Mouse (Mus musculus): ENCODE measurements around the gene Crocc.

Crocc gene

DNA sequence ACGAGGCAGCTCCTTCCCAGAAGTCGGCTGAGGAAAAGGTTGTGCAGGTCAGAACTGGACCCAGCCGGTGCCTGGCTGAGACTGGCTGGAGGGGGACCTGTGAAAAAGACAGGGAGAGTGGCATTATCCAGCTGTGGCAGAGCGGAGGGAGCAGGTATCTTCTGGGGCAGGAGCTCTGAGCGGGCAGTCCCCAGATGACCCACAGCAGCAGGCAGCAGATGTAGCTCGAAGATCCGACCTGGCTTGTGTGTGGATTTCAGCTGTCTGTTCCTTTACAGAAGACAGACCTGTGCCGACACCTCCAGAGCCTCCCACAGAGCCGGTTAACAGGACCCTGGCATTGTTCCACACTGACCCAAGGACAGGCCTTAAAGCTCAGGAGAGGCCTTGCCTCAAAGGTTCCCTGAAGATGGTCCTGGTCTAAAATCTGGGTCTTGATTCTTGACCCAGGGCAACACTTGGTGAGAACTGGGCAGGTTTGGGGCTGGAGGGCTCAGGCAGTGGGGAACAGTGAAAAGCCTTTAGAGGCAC lies 7.2 kb upstream of the Crocc start:
- in situ Hi-C loops (cut with MboI, MseI): no loop called here

DNA sequence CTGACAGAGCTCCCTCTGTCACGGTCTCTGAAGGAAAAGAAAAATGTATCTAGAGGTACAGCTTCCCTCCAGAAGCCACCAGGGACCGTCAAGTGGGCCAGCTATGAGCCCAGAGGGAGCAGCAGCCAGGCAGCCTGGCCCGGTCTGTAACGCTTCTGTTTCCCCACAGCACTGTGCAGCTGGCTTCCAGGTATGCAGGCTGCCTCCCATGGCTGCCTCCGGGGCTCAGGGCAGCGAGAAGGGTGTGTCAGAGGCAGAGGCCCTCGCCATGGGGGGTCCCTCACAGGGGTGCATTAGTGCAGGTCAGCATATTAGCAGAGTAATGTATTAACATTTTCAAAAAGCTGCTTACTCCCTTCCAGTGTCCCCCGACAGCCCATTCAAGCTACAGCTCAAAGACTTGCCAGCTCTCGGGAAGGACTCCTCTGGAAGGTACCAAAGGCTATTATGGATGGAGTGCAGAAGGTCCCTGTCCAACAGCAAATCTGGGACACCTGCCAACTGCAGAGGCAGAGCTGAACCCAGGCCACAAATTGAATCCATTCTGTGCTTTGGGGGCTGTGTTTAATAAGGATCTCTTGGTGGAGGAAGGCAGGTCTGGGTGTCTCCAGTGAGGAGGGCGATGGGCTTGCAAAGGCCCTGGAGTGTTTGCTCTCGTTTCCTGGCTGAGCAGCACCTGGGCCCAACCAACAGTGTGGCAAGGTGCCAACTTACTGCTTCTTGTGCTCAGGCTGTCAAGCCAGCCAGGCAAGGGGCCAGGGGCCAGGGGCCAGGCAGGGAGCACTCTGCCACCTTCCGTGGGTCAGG lies 6.6 kb upstream of the Crocc start:
- in situ Hi-C loops (cut with MboI, MseI): no loop called here

DNA sequence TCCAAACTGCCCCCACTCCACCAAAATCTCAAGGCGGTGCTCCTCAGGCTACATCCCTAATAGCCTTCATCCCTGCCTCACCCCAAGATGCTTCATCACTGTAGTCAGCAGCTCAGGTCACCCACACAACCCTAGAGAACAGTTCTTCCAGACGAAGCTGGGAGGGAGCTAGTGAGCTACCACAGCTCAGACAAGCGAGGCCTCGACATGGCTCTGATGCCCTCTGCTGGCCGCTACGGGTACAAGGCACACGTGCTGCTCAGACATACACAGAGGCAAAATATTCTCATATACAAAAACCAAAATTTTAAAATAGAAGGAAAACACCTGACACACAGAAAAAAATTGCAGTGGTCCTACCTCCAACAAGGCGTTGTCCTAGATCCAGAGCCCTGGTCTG lies 4.8 kb upstream of the Crocc start:
- in situ Hi-C loops (cut with MboI, MseI): no loop called here

DNA sequence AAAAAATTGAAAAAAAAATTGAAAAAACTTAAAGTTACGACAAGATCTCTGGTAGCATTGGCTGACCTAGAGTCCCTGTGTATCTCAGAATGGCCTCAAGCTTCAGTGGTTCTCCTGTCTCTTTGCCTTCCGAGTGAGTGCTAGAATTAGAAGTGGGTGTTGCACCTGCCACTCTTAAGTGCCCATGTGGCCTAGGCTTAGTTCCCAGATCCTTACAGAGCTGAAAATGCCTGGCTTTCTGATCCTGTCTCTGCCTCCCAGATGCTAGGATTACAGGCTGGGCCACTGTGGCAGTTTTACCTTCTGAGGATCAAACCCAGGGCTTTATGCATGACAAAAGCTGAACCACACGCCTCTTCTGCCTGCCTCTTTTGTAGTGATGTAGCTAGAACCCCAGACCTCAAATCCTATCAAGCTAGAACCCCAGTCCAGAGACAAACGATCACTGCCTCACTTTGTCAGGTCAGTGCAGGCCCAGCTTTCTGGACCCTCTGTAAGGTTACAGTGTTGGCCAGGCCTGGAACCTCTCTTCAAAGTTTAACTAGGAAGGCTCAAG lies 3.8 kb upstream of the Crocc start:
- in situ Hi-C loops (cut with MboI, MseI): loop anchor here (5.0 kb wide), 1 partner anchor 82 kb away; no protein-coding TSS in a partner anchor

DNA sequence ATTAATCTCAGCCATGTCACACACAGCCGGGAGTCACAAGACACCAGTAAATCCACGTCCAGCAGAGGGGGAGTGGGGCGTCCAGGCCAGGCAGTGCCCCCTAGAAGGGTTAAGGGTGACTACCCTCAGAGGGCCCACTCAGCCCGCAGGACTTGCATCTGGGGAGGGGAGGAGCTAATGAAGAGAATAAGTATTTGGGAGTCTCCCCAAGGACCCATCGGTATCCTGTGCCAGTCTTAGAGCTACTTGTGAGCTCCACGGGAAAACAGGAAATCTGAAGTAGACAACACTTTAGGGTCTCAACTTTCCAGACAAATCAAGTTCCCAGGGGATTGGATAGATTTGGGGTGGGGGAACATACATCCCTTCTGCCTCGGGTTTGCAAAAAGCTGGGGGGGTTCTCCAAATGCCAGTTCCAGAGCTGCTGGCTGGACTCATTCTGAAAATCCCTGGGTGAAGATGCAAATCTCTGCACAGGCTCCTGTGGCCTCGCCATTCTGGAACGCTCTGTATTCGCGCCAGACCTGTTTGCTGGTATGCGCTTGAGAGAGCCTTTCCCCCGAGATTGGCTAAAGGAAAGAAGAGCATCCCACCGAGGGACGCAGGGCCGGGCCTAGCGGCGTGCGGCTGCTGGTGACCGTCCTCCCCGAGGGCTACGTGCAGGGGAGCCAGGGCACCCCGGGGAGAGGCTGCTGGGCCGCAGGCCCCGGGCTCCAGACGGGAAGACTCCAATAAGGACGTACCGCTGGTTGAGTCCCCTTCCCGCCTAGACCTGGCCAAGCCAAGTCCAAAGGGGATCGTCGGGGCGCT lies 529 bp downstream of the Crocc start:
- in situ Hi-C loops (cut with MboI, MseI): loop anchor here (5.0 kb wide), 1 partner anchor 78 kb away; no protein-coding TSS in a partner anchor

DNA sequence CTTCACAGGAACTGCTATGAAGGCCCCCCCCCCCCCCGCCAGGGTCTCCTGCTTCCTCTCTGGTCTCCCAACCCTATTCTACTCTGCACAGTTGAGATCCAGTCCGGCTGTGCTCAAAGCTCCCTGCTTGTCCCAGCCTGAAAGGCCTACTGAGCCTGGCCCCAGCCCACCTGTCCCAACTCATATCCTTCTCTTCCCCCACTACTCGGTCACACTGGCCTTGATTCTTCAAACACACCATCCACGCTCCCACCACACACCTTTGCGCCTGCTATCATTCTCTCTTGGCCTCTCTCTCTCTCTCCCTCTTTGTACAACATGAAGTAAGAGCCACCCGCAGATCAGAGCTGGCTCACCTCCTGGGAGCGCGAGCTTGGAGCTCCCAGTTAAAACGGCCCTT lies 1.5 kb downstream of the Crocc start:
- in situ Hi-C loops (cut with MboI, MseI): no loop called here

DNA sequence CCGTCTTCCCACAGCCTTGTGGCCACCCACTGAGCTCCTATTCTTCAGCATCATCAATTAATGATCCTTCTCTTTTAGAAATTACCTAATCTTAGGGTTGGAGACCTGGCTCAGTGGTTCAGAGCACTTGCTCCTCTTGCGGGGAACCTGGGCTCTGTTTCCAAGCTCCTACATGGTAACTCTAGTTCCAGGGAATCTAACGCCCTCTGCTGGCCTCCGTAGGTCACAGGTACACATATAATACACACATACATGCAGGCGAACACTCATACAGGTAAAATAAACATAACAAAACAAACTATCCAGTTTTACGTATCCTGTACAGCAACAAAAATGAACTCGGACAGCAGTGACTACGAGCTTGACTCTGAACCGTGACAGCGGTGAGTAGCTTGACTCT lies 3.4 kb downstream of the Crocc start:
- in situ Hi-C loops (cut with MboI, MseI): no loop called here

DNA sequence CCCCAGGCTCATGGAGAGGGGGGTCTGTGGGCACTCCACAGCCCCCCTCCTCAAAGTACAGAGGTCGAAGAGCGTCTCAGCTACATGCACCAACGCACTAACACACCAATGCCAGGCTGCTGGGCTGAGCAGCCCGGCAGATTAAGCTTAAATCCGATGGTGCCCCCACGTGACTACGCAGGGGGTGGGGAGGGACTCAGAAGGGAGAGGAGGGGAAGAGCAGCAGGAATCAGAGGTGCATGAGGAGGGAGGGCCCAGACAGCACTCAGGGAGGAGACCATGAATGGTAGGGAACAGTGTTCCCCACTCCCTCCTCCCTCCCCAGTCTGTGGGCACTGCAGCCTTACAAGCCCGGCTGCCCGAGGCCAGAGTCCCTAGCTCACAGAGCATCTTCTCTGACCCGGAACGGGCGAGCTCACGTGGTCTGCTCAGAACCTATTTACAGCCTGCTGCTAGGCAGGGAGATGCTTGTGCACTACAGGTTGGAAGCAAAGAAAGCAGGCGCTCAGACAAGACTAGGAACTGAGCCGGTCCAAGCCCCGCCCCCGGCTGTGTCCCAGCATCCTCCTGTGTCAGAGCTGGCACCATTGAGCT lies 6.7 kb downstream of the Crocc start:
- in situ Hi-C loops (cut with MboI, MseI): no loop called here

DNA sequence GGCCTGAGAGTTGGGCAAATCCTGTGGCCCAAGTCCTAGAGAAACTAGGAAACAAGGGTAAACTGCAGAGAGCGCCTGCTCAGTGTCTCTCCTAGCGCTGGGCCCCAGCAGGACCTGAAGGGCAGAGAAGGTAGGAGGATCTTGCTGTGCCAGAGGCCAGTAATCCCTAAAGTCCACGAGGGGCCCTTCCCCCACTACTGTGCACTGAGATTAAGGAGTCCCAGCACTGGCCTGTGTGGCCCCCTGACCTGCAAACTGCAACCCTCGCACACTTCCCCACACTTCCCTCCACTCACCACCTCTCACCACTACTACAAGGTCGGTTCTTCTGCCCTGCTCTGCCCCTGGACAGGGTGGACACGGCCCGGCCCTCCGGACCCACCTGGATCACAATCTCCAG lies 7.2 kb downstream of the Crocc start:
- in situ Hi-C loops (cut with MboI, MseI): no loop called here

DNA sequence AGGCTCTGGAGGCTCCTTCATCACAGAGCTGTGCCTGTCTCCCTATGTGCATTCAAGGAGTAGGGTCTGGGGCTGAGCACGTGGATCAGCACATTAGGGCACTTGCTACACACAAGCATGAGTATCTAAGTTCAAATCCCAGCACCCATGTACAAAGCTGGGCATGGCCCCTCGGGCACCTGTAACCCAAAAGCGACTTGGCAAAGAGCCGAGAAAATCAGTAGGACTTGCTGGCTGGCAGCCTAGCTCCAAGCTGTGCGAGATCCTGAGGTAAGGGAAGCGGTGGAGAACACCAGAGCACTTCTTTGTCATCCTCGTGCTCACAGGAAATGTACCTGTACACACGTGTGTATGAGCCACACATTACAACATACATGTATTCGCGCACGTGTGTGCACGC lies 7.9 kb downstream of the Crocc start:
- in situ Hi-C loops (cut with MboI, MseI): no loop called here

DNA sequence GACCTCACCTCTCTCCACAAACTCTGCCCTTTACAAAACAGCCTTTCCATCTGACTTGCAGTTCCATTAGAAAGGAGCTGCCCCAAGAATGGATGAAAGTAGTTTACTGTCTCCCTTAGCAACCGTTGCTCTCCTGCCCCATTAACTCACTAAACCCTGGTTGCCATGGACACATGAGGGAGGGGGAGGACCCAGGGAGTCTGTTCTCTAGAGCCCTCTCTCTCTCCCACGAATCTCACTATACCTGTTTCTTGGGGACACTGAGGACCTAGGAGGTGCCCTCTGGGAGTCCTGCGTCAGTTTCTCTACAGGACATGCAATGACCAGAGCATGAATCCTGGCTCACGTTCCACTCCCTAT lies 10.9 kb downstream of the Crocc start:
- in situ Hi-C loops (cut with MboI, MseI): no loop called here

DNA sequence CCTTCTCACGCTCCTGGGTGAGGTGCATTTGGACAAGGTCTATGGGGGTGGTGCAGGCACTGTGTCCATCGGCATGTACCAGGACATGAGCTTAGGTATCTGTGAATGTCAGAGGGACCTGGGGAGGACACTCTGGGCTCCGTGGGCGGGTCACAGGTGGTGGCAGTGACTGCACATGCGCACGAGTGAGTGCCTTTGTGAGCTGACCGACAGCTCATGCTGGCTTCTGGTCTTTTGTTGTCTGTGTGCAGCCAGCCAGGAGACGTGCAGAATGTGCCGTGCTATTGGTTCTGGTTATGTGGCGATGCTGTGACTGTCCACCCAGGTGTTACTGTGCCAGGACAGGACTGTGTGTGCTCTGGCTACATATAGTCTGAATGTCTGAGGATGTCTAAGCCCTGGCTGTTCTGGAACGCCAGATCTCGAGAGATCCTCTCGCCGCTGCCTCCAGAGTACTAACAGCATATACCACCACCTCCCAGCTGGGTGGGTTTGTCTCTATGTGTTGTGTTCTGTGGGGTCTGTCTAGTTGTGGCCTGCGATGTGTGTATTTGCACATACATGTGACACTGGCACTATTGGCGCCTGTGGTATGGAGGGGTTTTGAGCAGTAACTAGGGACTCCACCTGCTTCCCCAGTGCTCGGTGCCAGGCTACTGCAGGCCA lies 11.4 kb downstream of the Crocc start:
- in situ Hi-C loops (cut with MboI, MseI): no loop called here

DNA sequence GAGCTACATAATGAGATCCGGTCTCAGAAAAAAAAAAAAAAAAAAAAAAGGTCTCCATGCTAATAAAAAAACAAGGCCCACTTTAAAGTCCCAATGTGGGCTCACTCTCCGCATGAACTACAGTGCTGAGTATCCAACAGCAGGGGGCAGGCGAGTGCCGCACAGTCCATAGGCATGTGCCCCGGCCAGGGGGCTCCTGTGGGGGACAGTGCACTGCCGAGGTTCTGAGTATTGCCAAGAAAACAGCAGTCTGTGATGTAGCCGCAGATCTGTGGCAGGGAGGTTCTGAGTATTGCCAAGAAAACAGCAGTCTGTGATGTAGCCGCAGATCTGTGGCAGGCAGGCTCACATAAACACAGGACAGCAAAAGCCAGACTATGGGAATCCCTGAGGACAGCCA lies 15.5 kb downstream of the Crocc start:
- in situ Hi-C loops (cut with MboI, MseI): no loop called here

DNA sequence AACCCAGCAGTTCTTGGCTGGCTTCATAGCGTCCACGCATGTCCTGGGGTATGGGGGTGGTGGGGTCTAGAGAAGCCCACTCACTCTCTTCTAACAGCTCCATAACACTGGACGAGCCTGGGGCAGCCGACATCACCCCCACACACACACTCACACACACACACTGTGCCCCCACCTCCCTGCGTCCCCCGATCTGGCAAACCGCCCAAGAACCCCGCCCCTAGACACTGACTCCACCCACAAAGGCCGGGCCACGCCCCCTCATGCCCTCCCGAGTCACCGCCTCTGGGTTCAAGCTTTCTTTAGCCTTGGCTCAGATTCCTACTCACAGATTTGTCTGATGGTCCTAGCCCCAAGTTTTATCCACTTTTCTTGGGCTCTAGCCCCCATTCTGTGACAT lies 19.2 kb downstream of the Crocc start:
- in situ Hi-C loops (cut with MboI, MseI): no loop called here

DNA sequence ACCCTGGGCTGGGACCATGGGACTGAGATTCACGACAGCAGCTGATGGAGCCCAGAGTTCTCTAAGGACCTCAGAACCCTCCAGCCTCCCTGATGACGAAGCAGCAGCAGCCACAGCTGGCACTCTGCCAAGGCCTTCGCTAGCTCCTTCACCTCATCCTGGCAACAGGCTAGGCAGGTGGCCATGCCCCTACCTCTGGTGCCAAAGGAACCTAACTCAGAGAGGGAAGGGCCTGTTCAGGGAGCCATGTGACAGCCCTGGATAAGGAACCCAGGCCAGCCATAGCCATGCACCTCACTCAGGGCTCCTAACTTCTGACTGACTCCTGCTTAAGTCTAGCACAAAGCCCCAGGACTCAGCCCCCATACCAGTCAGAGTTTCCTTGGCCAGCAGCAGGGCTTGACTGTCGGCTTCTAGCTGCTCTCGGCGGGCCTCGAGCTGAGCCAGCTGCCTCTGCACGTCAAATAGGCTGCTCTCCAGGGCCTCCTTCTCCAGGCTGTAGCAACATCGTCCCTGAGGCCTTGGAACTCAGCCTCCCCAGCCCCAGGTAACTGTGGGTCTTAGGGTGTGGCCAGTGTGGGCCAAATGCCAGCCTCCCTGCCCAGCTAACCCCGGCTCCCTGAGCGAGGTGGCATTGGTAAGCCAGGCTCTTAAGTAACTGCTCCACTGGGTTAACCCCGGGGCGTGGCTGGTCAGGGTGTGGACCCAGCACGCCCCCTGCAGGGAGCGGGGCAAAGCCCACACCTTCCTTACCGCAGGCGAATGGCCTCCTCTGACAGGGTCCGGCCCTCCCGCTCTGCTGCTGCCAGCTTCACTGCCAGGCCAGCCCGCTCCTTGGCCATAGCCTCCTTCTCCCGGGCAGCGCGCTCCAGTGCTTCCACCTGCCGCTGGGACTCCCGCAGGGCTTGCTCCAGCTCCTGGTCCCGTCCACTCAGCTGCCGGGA lies 26.5 kb downstream of the Crocc start:
- in situ Hi-C loops (cut with MboI, MseI): no loop called here

DNA sequence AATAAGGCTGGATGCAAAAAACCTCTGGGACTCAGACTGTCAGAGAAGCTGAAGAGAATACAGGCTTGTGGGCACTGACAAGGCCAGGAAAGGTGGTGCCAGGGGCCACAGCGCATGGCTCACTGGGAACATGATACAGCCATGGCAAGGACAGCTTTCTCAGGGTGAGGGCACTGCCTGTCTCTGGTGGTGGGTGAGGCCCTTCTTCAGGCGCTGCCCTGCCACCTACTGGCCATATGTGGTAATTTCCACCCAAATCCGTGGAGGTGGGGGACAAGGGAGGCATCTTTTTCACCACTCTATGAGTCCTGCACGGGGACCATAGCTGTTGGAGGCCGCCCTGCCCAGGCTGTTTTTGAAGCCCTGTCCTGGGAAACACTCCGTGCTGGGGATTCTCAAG lies 28.6 kb downstream of the Crocc start:
- in situ Hi-C loops (cut with MboI, MseI): no loop called here

DNA sequence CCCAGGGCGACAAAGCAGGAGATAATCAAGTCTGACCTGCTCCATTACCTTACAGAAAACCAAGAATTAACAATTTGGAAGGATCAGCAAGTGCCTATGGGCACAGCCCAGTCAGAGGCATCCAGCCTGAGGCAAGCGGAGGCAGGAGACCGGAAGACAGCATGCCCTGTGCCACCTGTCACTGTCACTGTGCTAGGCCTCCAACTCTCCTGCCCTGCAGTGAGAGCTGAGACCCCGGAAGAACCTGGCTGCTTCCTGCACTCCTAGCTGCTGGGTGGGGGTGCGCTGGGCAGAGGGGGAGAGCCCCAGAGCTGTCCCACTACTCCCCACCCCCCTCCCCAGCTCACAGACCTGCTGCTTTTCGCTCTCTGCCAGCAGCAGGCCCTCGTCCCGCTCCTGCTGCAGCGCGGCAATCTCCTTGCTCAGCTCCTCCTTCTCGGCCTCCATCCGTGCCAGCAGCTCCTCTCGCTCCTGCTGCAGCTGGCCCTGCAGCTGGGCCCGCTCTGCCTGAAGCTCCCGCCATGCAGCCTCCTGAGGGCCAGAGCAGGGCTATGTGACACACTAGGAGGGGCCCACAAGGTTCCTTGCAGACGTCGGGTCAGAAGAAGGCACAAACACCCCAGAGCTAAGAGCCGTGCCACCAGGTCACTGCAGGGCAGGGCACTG lies 29.7 kb downstream of the Crocc start:
- in situ Hi-C loops (cut with MboI, MseI): no loop called here

DNA sequence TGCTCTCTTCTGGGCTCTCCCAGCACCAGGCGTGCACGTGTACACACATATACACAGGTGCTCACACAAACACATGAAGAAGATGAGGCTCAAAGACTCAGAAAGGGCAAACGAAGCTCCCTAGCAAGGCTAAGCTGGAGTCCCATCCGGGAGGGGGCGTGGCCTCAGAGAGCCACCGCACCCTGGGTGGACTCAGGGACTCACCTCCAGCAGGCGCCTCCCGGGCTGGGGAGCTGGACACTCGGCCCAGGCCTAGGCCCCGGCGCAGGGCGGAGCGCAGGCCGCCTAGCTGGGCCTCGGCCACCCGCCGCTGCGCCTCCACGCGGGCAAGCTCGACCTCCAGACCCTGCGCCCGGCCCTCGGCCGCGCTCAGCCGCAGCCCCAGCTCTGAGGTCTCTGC lies 35.4 kb downstream of the Crocc start:
- in situ Hi-C loops (cut with MboI, MseI): no loop called here

DNA sequence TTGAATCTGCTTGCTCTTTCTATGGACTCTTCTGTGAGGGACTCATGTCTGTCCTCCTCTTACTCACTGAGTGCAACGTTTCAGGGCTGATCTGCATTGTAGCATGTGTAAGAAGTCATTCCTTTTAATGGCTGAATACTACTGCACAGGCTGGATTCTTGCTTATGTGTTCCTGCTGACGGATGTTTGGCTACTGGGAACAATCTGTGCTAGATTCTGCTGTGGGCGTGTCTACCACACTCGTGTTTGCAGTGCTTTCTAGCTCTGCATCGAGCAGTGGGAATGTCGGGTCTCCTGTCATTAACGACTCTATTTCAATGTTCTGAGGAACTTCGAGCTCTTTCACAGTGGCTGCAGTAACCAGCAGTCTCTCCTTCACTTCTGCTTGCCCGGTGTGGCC lies 36.3 kb downstream of the Crocc start:
- in situ Hi-C loops (cut with MboI, MseI): no loop called here

DNA sequence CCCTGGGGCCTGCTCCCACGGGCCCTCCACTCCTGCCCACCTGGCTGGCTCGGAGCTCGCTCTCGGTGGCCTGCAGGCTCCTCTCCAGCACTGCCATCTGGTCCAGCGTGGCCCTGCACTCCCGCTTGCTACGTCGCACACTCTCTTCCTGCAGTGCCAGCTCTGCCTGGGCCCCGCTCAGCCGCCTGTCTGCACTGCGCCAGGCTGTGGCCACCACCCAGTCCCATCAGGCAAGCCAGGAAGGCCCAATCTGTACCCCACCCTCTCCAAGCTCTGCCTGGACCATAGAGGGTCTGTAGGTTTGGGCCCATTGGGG lies 38.8 kb downstream of the Crocc start:
- in situ Hi-C loops (cut with MboI, MseI): no loop called here

Measured in regulatory T cell (primary cell).